Mouse (Mus musculus) embryo, embryonic 10 days (tissue): Measurements from ENCODE around the gene Ing3.

ENCODE experiments used
- DNase-seq: peaks from one replicate; pipeline ENCODE4 v3.0.0-alpha.2; 2015; ENCODE audit warnings: low spot score

Gene Ing3

GRCm38 (mm10) chr6:22024168-22024567 lies 74.8 kb downstream of the Ing3 start:
- DNase-seq: no peak
